Mouse (Mus musculus): ENCODE results near the gene Csf3. TPM values are rescaled to one million over a fixed set of nuclear protein-coding genes. Genes with fewer than 3 reads are reported as not detected.
"Not testable (repeated sequence)": the region's sequence is repeated elsewhere in the genome, so short reads cannot be mapped to it uniquely, and the experiment has no call there.

Gene Csf3
- polyA plus RNA-seq, 1 experiment from 2014 or later = not detected

DNA sequence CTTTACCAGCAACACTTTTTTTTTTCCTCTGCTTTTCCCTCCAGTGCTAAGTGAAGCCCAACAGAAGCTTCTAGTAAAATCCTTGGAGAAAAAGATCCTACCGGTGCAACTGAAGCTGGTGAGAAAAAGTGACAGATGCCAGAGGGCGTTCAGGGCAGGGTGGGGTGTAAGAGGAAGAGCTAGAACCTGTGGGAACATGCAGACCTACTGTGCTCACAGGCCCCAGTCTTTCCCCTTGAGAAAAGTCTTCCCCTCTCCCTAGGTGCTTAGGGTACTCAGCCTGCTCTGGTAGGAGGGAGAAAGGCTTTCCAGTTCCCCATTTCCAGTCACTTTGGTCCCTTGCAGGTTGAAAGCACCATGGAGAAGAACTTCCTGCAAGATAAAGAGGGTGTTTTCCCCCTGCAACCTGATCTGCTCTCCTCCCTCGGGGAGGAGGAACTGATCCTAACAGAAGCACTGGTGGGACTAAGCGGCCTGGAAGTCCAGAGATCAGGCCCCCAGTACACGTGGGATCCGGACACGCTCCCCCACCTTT, 25.2 kb upstream of the Csf3 start:
- no peaks in the 10 kb centered on the region for H3K9me3 ChIP-seq (ENCODE audit: control insufficient read depth, low read length)
- no peak for ATAC-seq (ENCODE audit: low read depth)
- 29% methylated on average over 7 of the region's 7 CpGs for WGBS
- no peak overlapping the region for H3K4me3 ChIP-seq (ENCODE audit: low read length)
- no peak overlapping the region for H3K9ac ChIP-seq (ENCODE audit: low read length)
- H3K4me2 ChIP-seq (ENCODE audit: low read depth, low read length) = no peak overlapping the region
- H3K4me1 ChIP-seq (replicated peaks; ENCODE audit: control insufficient read depth, insufficient read depth, low read length) = no peaks in the 10 kb centered on the region
- H3K27me3 ChIP-seq (ENCODE audit: control insufficient read depth, insufficient read depth, low read depth, low read length) = peaks cover 5% of the 10 kb centered on the region
- H3K27ac ChIP-seq (ENCODE audit: low read length) = no peak overlapping the region
- H3K36me3 ChIP-seq (ENCODE audit: control insufficient read depth, insufficient read depth, low read length) = no peaks in the 10 kb centered on the region

DNA sequence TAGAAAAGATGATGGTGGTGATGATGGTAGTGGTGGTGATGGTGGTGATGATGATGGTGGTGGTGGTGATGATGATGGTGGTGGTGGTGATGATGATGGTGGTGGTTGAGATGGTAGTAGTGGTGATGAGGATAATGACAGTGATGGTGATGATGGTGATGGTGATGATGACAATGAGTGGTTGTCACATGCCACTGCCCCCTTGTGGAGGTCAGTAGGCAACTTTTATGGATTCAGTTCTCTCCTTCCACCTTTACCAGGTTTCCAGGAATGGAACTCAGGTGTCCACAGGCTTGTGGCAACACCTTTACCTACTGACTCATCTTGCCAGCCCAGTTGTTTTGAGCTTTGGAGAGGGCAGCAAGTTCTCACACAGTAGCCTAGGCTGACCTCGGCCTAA, 21.0 kb upstream of the Csf3 start:
- H3K4me2 ChIP-seq (ENCODE audit: low read depth, low read length) = no peak overlapping the region
- ATAC-seq (ENCODE audit: low read depth) = no peak
- H3K27me3 ChIP-seq (ENCODE audit: control insufficient read depth, insufficient read depth, low read depth, low read length) = no peaks in the 10 kb centered on the region
- H3K27ac ChIP-seq (ENCODE audit: low read length) = no peak overlapping the region
- no peak overlapping the region for H3K4me3 ChIP-seq (ENCODE audit: low read length)
- H3K4me1 ChIP-seq (replicated peaks; ENCODE audit: control insufficient read depth, insufficient read depth, low read length) = peaks cover 12% of the 10 kb centered on the region
- no peak overlapping the region for H3K9ac ChIP-seq (ENCODE audit: low read length)
- no peaks in the 10 kb centered on the region for H3K9me3 ChIP-seq (ENCODE audit: control insufficient read depth, low read length)
- H3K36me3 ChIP-seq (ENCODE audit: control insufficient read depth, insufficient read depth, low read length) = no peaks in the 10 kb centered on the region
- WGBS = 90% methylated on average over 1 of the region's 1 CpGs

DNA sequence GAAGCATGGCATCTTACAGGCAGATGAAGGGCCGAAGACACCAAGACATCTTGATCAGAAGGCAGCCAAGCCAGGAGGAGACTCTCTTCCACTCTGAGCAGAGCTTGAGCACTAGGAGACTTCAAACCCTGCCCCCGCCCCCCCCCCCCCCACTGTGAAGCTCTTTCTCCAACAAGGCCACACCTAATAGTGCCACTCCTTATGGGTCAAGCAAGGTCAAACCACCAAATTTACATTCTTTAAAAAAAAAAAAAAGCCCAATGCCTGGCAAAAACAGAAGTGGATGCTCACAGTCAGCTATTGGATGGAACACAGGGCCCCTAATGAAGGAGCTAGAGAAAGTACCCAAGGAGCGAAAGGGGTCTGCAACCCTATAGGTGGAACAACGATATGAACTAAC, 20.5 kb upstream of the Csf3 start:
- H3K4me1 ChIP-seq (replicated peaks; ENCODE audit: control insufficient read depth, insufficient read depth, low read length) = peaks cover 12% of the 10 kb centered on the region
- H3K9me3 ChIP-seq (ENCODE audit: control insufficient read depth, low read length); H3K27ac ChIP-seq (ENCODE audit: low read length); H3K4me3 ChIP-seq (ENCODE audit: low read length); H3K4me2 ChIP-seq (ENCODE audit: low read depth, low read length); H3K27me3 ChIP-seq (ENCODE audit: control insufficient read depth, insufficient read depth, low read depth, low read length); H3K36me3 ChIP-seq (ENCODE audit: control insufficient read depth, insufficient read depth, low read length); ATAC-seq (ENCODE audit: low read depth); H3K9ac ChIP-seq (ENCODE audit: low read length): not testable (repeated sequence)
- WGBS = 85% methylated on average over 4 of the region's 4 CpGs

DNA sequence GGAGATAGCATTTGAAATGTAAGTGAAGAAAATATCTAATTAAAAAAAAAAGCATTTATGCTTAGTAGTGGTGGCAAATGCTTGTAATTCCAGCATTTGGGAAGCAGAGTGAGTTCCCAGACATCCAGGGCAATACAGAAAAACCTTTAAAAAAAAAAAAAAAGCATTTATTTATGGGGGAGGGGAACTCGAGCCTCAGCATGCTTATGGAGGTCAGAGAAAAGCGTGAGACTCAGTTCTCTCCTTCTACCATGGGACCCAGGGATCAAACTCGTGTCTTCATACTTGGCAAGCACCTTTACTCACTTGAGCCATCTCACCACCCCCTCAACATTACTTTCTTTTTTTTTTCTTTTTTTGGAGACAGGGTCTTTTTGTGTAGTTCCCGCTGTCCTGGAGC, 19.9 kb upstream of the Csf3 start:
- Histone ChIP-seq H3K9ac (ENCODE audit: low read length) (no peak overlapping the region), H3K4me1 (replicated peaks; ENCODE audit: control insufficient read depth, insufficient read depth, low read length) (peaks cover 12% of the 10 kb centered on the region), H3K4me3 (ENCODE audit: low read length) (no peak overlapping the region), H3K27ac (ENCODE audit: low read length) (no peak overlapping the region), H3K36me3 (ENCODE audit: control insufficient read depth, insufficient read depth, low read length) (peaks cover 7% of the 10 kb centered on the region), H3K9me3 (ENCODE audit: control insufficient read depth, low read length) (no peaks in the 10 kb centered on the region), H3K4me2 (ENCODE audit: low read depth, low read length) (no peak overlapping the region), H3K27me3 (ENCODE audit: control insufficient read depth, insufficient read depth, low read depth, low read length) (no peaks in the 10 kb centered on the region)
- ATAC-seq (ENCODE audit: low read depth) = no peak
- WGBS = 74% methylated on average over 4 of the region's 4 CpGs

DNA sequence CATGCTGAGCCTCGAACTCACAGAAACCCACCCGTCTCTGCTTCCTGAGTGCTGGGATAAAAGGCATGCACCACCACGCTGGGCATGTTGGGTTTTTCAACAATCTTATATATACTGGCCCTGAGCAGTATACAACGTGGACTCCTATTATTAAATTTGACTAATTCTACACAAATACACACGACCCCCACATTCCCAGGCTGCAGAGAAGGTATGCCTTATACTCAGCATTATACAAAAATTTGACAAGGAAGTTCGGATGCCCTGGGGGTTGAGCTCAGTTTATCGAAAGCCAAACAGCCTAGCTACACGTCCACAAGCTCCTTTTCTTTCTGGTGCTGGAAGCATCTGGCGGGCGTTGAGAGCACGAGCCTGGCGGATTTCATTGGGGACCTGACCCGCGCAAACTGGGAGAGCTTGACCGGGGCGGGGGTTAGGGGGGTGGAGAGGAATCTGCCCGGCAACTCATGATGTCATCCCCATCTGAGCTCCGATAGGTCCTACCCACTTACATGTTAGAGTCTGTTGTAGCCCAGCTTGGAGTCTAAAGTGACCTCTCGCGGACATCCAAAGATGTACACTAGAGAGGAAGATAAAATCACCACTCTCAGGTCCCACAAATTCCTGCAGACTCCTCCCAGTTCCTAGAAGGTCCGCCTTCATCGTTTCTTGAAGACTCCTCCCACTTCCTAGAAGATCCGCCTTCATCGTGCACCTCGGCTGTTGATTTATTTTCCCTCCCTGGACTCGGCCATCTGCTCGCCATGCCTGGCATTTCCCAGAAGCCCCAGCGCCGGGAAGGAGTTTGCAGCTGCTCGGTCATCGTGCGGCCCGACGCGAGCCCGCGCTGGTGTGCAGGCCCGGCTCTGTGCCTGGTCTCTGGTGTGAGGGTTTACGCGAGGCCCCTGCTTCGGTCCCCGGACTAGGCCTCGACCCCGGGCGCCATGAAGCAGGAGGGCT, 19.0 kb upstream of the Csf3 start, which contains the start of gene Psmd3:
Psmd3 (plus strand) TSS at position 769 of the 960 bp plus-strand sequence.
- Histone ChIP-seq H3K4me2 (ENCODE audit: low read depth, low read length) (peak within 1 kb of the TSS; percentile 77), H3K9ac (ENCODE audit: low read length) (peak within 1 kb of the TSS; percentile 99)
- WGBS = 3% methylated on average over 45 of the region's 45 CpGs

DNA sequence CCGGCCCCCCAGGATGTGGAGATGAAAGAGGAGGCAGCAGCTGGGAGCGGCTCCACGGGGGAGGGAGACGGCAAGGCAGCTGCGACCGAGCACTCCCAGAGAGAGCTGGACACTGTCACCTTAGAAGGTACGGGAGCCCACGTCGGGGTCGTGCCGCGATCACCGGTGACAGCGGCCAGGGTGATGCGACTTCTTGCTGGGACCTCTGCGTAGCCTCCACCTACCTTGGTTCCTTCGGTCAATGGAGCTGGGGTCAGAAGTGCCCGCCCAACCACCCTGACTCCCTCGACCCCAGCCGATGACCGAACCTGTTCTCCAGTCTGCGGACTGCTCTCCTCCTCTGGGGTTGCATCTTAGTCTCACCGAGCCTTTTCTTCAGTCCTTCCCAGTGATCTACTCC, 18.3 kb upstream of the Csf3 start:
- peaks cover 21% of the 10 kb centered on the region for H3K36me3 ChIP-seq (ENCODE audit: control insufficient read depth, insufficient read depth, low read length)
- H3K4me2 ChIP-seq (ENCODE audit: low read depth, low read length) = peak overlapping the region; percentile 77
- no peaks in the 10 kb centered on the region for H3K27me3 ChIP-seq (ENCODE audit: control insufficient read depth, insufficient read depth, low read depth, low read length)
- under 1% methylated on average over 23 of the region's 23 CpGs for WGBS
- ATAC-seq (ENCODE audit: low read depth) = peak; percentile 23
- H3K4me3 ChIP-seq (ENCODE audit: low read length) = peak overlapping the region; percentile 94
- H3K27ac ChIP-seq (ENCODE audit: low read length) = peak overlapping the region; percentile 64
- H3K9ac ChIP-seq (ENCODE audit: low read length) = peak overlapping the region; percentile 99
- no peaks in the 10 kb centered on the region for H3K9me3 ChIP-seq (ENCODE audit: control insufficient read depth, low read length)
- H3K4me1 ChIP-seq (replicated peaks; ENCODE audit: control insufficient read depth, insufficient read depth, low read length) = peaks cover 12% of the 10 kb centered on the region

More for the DNA sequence above, 19.0 kb upstream of the Csf3 start, which contains the start of gene Psmd3:
- Histone ChIP-seq H3K4me1 (replicated peaks; ENCODE audit: control insufficient read depth, insufficient read depth, low read length) (peaks cover 12% of the 10 kb centered on the region), H3K36me3 (ENCODE audit: control insufficient read depth, insufficient read depth, low read length) (peaks cover 14% of the 10 kb centered on the region), H3K9me3 (ENCODE audit: control insufficient read depth, low read length) (no peaks in the 10 kb centered on the region), H3K27ac (ENCODE audit: low read length) (peak within 1 kb of the TSS; percentile 70), H3K27me3 (ENCODE audit: control insufficient read depth, insufficient read depth, low read depth, low read length) (no peaks in the 10 kb centered on the region), H3K4me3 (ENCODE audit: low read length) (peak within 1 kb of the TSS; percentile 94)
- peak; percentile 96 for ATAC-seq (ENCODE audit: low read depth)

DNA sequence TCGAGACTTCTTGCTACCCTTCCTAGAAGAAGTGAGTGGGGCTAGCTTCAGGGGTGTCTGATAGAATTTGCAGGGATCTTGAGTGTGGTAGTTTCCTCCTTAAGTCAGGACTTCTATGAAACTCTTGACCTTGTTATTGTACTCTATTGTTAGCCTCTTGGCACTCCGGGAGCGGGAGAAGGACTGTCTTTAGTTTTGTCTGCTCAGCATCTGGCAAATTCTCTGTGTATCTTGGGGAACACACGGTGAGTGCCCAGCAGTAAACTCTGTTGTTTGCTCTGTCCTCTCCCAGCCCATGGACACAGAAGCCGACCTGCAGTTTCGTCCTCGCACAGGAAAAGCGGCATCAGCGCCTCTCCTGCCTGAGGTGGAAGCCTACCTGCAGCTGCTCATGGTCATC, 15.4 kb upstream of the Csf3 start:
- Histone ChIP-seq H3K9ac (ENCODE audit: low read length) (no peak overlapping the region), H3K27ac (ENCODE audit: low read length) (no peak overlapping the region)

DNA sequence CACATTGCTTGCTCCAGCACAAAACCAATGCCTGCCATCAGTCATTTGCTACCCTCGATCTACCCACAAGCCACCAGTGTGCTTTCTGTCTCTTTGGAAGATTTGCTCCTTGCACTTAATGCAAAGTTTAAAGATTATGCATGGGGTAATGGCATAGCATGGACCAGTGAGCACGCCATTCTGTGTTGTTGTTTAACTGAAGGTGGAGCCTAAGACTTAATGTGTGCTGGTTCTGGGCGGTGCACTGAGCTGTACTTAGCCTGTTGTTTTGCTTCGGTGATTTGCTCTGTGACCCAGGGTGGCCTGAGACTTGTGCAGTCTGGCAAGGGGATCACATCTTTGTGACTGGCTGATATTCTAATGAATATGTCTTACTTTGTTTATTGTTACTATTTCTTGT, 14.1 kb upstream of the Csf3 start:
- Histone ChIP-seq H3K36me3 (ENCODE audit: control insufficient read depth, insufficient read depth, low read length) (peaks cover 55% of the 10 kb centered on the region), H3K27ac (ENCODE audit: low read length) (no peak overlapping the region), H3K27me3 (ENCODE audit: control insufficient read depth, insufficient read depth, low read depth, low read length) (no peaks in the 10 kb centered on the region), H3K4me1 (replicated peaks; ENCODE audit: control insufficient read depth, insufficient read depth, low read length) (peaks cover 8% of the 10 kb centered on the region), H3K4me2 (ENCODE audit: low read depth, low read length) (no peak overlapping the region), H3K9ac (ENCODE audit: low read length) (no peak overlapping the region), H3K9me3 (ENCODE audit: control insufficient read depth, low read length) (no peaks in the 10 kb centered on the region), H3K4me3 (ENCODE audit: low read length) (no peak overlapping the region)
- no peak for ATAC-seq (ENCODE audit: low read depth)
- 84% methylated on average over 4 of the region's 4 CpGs for WGBS

More for the DNA sequence above, 15.4 kb upstream of the Csf3 start:
- Histone ChIP-seq H3K4me1 (replicated peaks; ENCODE audit: control insufficient read depth, insufficient read depth, low read length) (peaks cover 12% of the 10 kb centered on the region), H3K9me3 (ENCODE audit: control insufficient read depth, low read length) (no peaks in the 10 kb centered on the region), H3K4me2 (ENCODE audit: low read depth, low read length) (no peak overlapping the region), H3K4me3 (ENCODE audit: low read length) (no peak overlapping the region), H3K36me3 (ENCODE audit: control insufficient read depth, insufficient read depth, low read length) (peaks cover 42% of the 10 kb centered on the region), H3K27me3 (ENCODE audit: control insufficient read depth, insufficient read depth, low read depth, low read length) (no peaks in the 10 kb centered on the region)
- no peak for ATAC-seq (ENCODE audit: low read depth)
- WGBS = 89% methylated on average over 9 of the region's 9 CpGs

DNA sequence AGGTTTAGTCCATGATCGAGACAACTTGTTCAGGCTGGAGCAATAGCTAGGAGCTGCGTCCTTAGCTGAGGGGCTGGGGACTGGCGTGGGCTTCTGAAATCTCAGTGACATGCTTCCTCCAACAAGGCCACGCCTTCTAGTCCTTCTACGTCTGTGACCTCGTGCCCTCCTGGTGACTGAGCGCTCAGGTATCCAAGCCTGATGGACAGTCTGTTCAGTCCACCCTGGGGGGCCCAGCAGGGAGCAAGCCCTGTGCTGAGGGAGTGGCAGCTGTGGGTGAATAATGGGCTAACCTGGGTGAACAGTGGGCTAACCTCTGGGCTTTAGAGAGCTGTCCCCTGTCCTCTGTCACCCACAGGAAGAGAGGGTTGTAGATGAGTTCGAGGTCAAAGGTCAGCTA, 13.1 kb upstream of the Csf3 start:
- H3K27me3 ChIP-seq (ENCODE audit: control insufficient read depth, insufficient read depth, low read depth, low read length) = no peaks in the 10 kb centered on the region
- H3K27ac ChIP-seq (ENCODE audit: low read length) = no peak overlapping the region
- no peak overlapping the region for H3K4me2 ChIP-seq (ENCODE audit: low read depth, low read length)
- H3K36me3 ChIP-seq (ENCODE audit: control insufficient read depth, insufficient read depth, low read length) = peaks cover 55% of the 10 kb centered on the region
- H3K9ac ChIP-seq (ENCODE audit: low read length) = no peak overlapping the region
- WGBS = 77% methylated on average over 8 of the region's 8 CpGs
- H3K4me1 ChIP-seq (replicated peaks; ENCODE audit: control insufficient read depth, insufficient read depth, low read length) = peaks cover 8% of the 10 kb centered on the region
- no peak for ATAC-seq (ENCODE audit: low read depth)
- no peak overlapping the region for H3K4me3 ChIP-seq (ENCODE audit: low read length)
- H3K9me3 ChIP-seq (ENCODE audit: control insufficient read depth, low read length) = no peaks in the 10 kb centered on the region

All from lung, embryonic 16.5 days (tissue).